Mouse (Mus musculus): ENCODE measurements around the gene Btnl6.

- TF ChIP-seq E2F4 (IDR thresholded peaks at IDR 0.05; ENCODE audit: insufficient read depth) (no peak), POLR2A (IDR thresholded peaks at IDR 0.05; ENCODE audit: insufficient read length, low read depth) (no peak), USF1 (IDR thresholded peaks at IDR 0.05; ENCODE audit: low read depth) (no peak), SRF (IDR thresholded peaks at IDR 0.05; ENCODE audit: control insufficient read depth, insufficient read length, low read depth) (no peak)
These were observed 24.4 kb downstream of the Btnl6 start for GRCm38 (mm10) chr17:34492796-34493195.
